Mouse (Mus musculus): ENCODE measurements around the gene Slc43a2. TPM values are rescaled to one million over a fixed set of nuclear protein-coding genes. Genes with fewer than 3 reads are reported as not detected.
A peak's percentile ranks its signal among the peaks of the same experiment; 100 is the strongest.

The Slc43a2 gene
- polyA plus RNA-seq, 1 experiment from 2014 or later = 15.7 TPM

GRCm38 (mm10) chr11:75565849-75566248 lies 34.4 kb downstream of the Slc43a2 start:
- H3K27me3 ChIP-seq (ENCODE audit: control insufficient read depth, insufficient read depth, low read length) = no peaks in the 10 kb centered on the region
- no peak overlapping the region for H3K9ac ChIP-seq (replicated peaks; ENCODE audit: low read length)
- no peaks in the 10 kb centered on the region for H3K4me1 ChIP-seq (ENCODE audit: control insufficient read depth, insufficient read depth, low read length)
- H3K4me3 ChIP-seq (replicated peaks; ENCODE audit: low read depth, low read length) = no peak overlapping the region
- peaks cover 78% of the 10 kb centered on the region for H3K36me3 ChIP-seq (ENCODE audit: control insufficient read depth, insufficient read depth, low read length)
- WGBS = 86% methylated on average over 2 of the region's 2 CpGs
- no peak overlapping the region for H3K27ac ChIP-seq (replicated peaks; ENCODE audit: low read depth, low read length)
- H3K9me3 ChIP-seq (ENCODE audit: control insufficient read depth, low read length) = no peaks in the 10 kb centered on the region
- no peak for DNase-seq
- no peak overlapping the region for H3K4me2 ChIP-seq (ENCODE audit: low read length)
- no peak for ATAC-seq (ENCODE audit: low FRiP score, low TSS enrichment)

- peaks cover 74% of the 10 kb centered on the region for H3K36me3 ChIP-seq (ENCODE audit: control insufficient read depth, insufficient read depth, low read length)
- H3K27me3 ChIP-seq (ENCODE audit: control insufficient read depth, insufficient read depth, low read length) = no peaks in the 10 kb centered on the region
- H3K9me3 ChIP-seq (ENCODE audit: control insufficient read depth, low read length) = no peaks in the 10 kb centered on the region
- H3K4me2 ChIP-seq (ENCODE audit: low read length) = no peak overlapping the region
- H3K4me1 ChIP-seq (ENCODE audit: control insufficient read depth, insufficient read depth, low read length) = no peaks in the 10 kb centered on the region
- ATAC-seq (ENCODE audit: low FRiP score, low TSS enrichment) = no peak
- H3K9ac ChIP-seq (replicated peaks; ENCODE audit: low read length) = no peak overlapping the region
- no peak overlapping the region for H3K27ac ChIP-seq (replicated peaks; ENCODE audit: low read depth, low read length)
- no peak for DNase-seq
- H3K4me3 ChIP-seq (replicated peaks; ENCODE audit: low read depth, low read length) = no peak overlapping the region
- 80% methylated on average over 13 of the region's 13 CpGs for WGBS
Measured at GRCm38 (mm10) chr11:75566276-75567196, 35.0 kb downstream of the Slc43a2 start.

- Histone ChIP-seq H3K4me2 (ENCODE audit: low read length) (no peak overlapping the region), H3K9ac (replicated peaks; ENCODE audit: low read length) (no peak overlapping the region), H3K27me3 (ENCODE audit: control insufficient read depth, insufficient read depth, low read length) (no peaks in the 10 kb centered on the region), H3K27ac (replicated peaks; ENCODE audit: low read depth, low read length) (no peak overlapping the region), H3K4me3 (replicated peaks; ENCODE audit: low read depth, low read length) (no peak overlapping the region), H3K4me1 (ENCODE audit: control insufficient read depth, insufficient read depth, low read length) (peaks cover 8% of the 10 kb centered on the region), H3K9me3 (ENCODE audit: control insufficient read depth, low read length) (no peaks in the 10 kb centered on the region), H3K36me3 (ENCODE audit: control insufficient read depth, insufficient read depth, low read length) (peaks cover 70% of the 10 kb centered on the region)
- no peak for DNase-seq
- ATAC-seq (ENCODE audit: low FRiP score, low TSS enrichment) = no peak
- WGBS = 64% methylated on average over 9 of the region's 9 CpGs
Measured at GRCm38 (mm10) chr11:75567346-75568114, 36.0 kb downstream of the Slc43a2 start.

- Histone ChIP-seq H3K9me3 (ENCODE audit: control insufficient read depth, low read length) (no peaks in the 10 kb centered on the region), H3K27ac (replicated peaks; ENCODE audit: low read depth, low read length) (no peak overlapping the region), H3K4me1 (ENCODE audit: control insufficient read depth, insufficient read depth, low read length) (peaks cover 14% of the 10 kb centered on the region), H3K9ac (replicated peaks; ENCODE audit: low read length) (no peak overlapping the region), H3K27me3 (ENCODE audit: control insufficient read depth, insufficient read depth, low read length) (no peaks in the 10 kb centered on the region), H3K36me3 (ENCODE audit: control insufficient read depth, insufficient read depth, low read length) (peaks cover 65% of the 10 kb centered on the region), H3K4me3 (replicated peaks; ENCODE audit: low read depth, low read length) (no peak overlapping the region), H3K4me2 (ENCODE audit: low read length) (no peak overlapping the region)
- 74% methylated on average over 6 of the region's 6 CpGs for WGBS
- no peak for DNase-seq
- no peak for ATAC-seq (ENCODE audit: low FRiP score, low TSS enrichment)
Measured at GRCm38 (mm10) chr11:75568115-75568511, 36.6 kb downstream of the Slc43a2 start.

GRCm38 (mm10) chr11:75568962-75569361 lies 37.5 kb downstream of the Slc43a2 start:
- no peak overlapping the region for H3K9ac ChIP-seq (replicated peaks; ENCODE audit: low read length)

GRCm38 (mm10) chr11:75570375-75571125 lies 39.1 kb downstream of the Slc43a2 start:
- DNase-seq = no peak
- no peaks in the 10 kb centered on the region for H3K27me3 ChIP-seq (ENCODE audit: control insufficient read depth, insufficient read depth, low read length)
- H3K9ac ChIP-seq (replicated peaks; ENCODE audit: low read length) = no peak overlapping the region
- H3K9me3 ChIP-seq (ENCODE audit: control insufficient read depth, low read length) = no peaks in the 10 kb centered on the region
- H3K4me3 ChIP-seq (replicated peaks; ENCODE audit: low read depth, low read length) = no peak overlapping the region
- H3K4me1 ChIP-seq (ENCODE audit: control insufficient read depth, insufficient read depth, low read length) = peaks cover 15% of the 10 kb centered on the region
- peaks cover 46% of the 10 kb centered on the region for H3K36me3 ChIP-seq (ENCODE audit: control insufficient read depth, insufficient read depth, low read length)
- no peak overlapping the region for H3K4me2 ChIP-seq (ENCODE audit: low read length)
- ATAC-seq (ENCODE audit: low FRiP score, low TSS enrichment) = no peak
- H3K27ac ChIP-seq (replicated peaks; ENCODE audit: low read depth, low read length) = no peak overlapping the region
- 88% methylated on average over 17 of the region's 17 CpGs for WGBS

More at GRCm38 (mm10) chr11:75568962-75569361, 37.5 kb downstream of the Slc43a2 start:
- Histone ChIP-seq H3K4me1 (ENCODE audit: control insufficient read depth, insufficient read depth, low read length) (peaks cover 15% of the 10 kb centered on the region), H3K4me3 (replicated peaks; ENCODE audit: low read depth, low read length) (no peak overlapping the region), H3K36me3 (ENCODE audit: control insufficient read depth, insufficient read depth, low read length) (peaks cover 56% of the 10 kb centered on the region), H3K27me3 (ENCODE audit: control insufficient read depth, insufficient read depth, low read length) (no peaks in the 10 kb centered on the region), H3K4me2 (ENCODE audit: low read length) (no peak overlapping the region), H3K9me3 (ENCODE audit: control insufficient read depth, low read length) (no peaks in the 10 kb centered on the region), H3K27ac (replicated peaks; ENCODE audit: low read depth, low read length) (no peak overlapping the region)
- DNase-seq = no peak
- 93% methylated on average over 12 of the region's 12 CpGs for WGBS
- ATAC-seq (ENCODE audit: low FRiP score, low TSS enrichment) = no peak

- Histone ChIP-seq H3K27me3 (ENCODE audit: control insufficient read depth, insufficient read depth, low read length) (no peaks in the 10 kb centered on the region), H3K4me3 (replicated peaks; ENCODE audit: low read depth, low read length) (no peak overlapping the region), H3K4me2 (ENCODE audit: low read length) (no peak overlapping the region), H3K9ac (replicated peaks; ENCODE audit: low read length) (no peak overlapping the region), H3K4me1 (ENCODE audit: control insufficient read depth, insufficient read depth, low read length) (peaks cover 15% of the 10 kb centered on the region), H3K36me3 (ENCODE audit: control insufficient read depth, insufficient read depth, low read length) (peaks cover 39% of the 10 kb centered on the region), H3K27ac (replicated peaks; ENCODE audit: low read depth, low read length) (0 out of 2 replicates have a peak overlapping the region, but pooled peaks have one; percentile 84), H3K9me3 (ENCODE audit: control insufficient read depth, low read length) (no peaks in the 10 kb centered on the region)
- DNase-seq (no peak), ATAC-seq (ENCODE audit: low FRiP score, low TSS enrichment) (no peak)
- 69% methylated on average over 14 of the region's 14 CpGs for WGBS
Measured at GRCm38 (mm10) chr11:75571126-75571990, 39.9 kb downstream of the Slc43a2 start.

All from midbrain, embryonic 14.5 days (tissue).